Mouse (Mus musculus) midbrain, embryonic 10.5 days (tissue): ENCODE data around the gene Peli2. TPM values are rescaled to one million over a fixed set of nuclear protein-coding genes. Genes with fewer than 3 reads are reported as not detected.

Experiments
- DNase-seq: peaks from one replicate; pipeline ENCODE4 v3.0.0-alpha.2; 2017; ENCODE audit warnings: low spot score
- H3K27ac ChIP-seq: fragments of 300-500 bp; sonication (generic); replicated peaks from 2 replicates; pipeline ENCODE4 v1.5.1; 2016; ENCODE audit warnings: mild to moderate bottlenecking
- H3K27me3 ChIP-seq: fragments of 300-500 bp; sonication (generic); 2 replicates; pipeline ENCODE4 v1.6.1; 2016; ENCODE audit warnings: low read depth, mild to moderate bottlenecking; ENCODE audit not compliant: poor library complexity, severe bottlenecking
- H3K36me3 ChIP-seq: fragments of 300-500 bp; sonication (generic); 2 replicates; pipeline ENCODE4 v1.6.1; 2016; ENCODE audit warnings: mild to moderate bottlenecking, moderate library complexity
- H3K4me1 ChIP-seq: fragments of 300-500 bp; sonication (generic); 2 replicates; pipeline ENCODE4 v1.6.1; 2016
- H3K4me3 ChIP-seq: fragments of 300-500 bp; sonication (generic); 2 replicates; pipeline ENCODE4 v1.5.1; 2016; ENCODE audit warnings: mild to moderate bottlenecking, moderate library complexity
- H3K9me3 ChIP-seq: fragments of 300-500 bp; sonication (generic); replicated peaks from 2 replicates; pipeline ENCODE4 v1.6.1; 2016; ENCODE audit warnings: mild to moderate bottlenecking
- WGBS: fragments of 180-500 bp; shearing (Covaris S2); methylation state at CpG from one replicate; pipeline ENCODE4 v1.1.7; 2016; 5-methylcytosine and 5-hydroxymethylcytosine counted together
- polyA plus RNA-seq: library from polyadenylated mRNA; unstranded; fragments of >200 nt; fragmentation: Nextera tagmentation; extraction: Ambion mirVana; gene quantifications from 2 replicates; pipeline ENCODE4 v1.2.1, GENCODE M21; 2016

The Peli2 gene
- polyA plus RNA-seq, 1 experiment from 2014 or later, result 11.9 TPM

DNA sequence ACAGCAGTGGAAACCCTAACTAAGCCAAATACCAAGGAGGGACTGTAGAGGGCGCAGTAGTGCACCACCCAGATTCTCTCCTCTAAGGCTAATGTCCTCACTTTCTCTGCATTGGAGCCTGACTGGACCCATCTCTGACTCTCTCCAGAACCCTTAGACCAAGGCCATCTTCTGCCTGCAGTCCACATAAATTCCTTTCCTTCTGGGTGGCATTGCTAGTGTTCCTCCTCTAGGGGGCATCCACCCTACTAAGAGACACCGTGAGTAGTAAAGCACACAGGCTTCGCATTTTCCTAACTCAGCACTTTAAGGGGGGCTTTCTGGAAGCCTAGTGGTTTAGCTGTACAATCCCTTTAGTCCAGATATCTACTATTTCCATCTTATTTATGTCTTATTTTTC lies 207.1 kb downstream of the Peli2 start:
- 0 out of 2 replicates have a peak, but pooled peaks cover under 1% of the 10 kb centered on the region for H3K27me3 ChIP-seq
- peaks cover 20% of the 10 kb centered on the region for H3K4me1 ChIP-seq
- H3K27ac ChIP-seq, result no peak overlapping the region
- H3K4me3 ChIP-seq, result no peak overlapping the region
- 76% methylated on average over 3 of the region's 3 CpGs for WGBS
- H3K9me3 ChIP-seq, result no peaks in the 10 kb centered on the region
- H3K36me3 ChIP-seq, result no peaks in the 10 kb centered on the region
- DNase-seq, result no peak

DNA sequence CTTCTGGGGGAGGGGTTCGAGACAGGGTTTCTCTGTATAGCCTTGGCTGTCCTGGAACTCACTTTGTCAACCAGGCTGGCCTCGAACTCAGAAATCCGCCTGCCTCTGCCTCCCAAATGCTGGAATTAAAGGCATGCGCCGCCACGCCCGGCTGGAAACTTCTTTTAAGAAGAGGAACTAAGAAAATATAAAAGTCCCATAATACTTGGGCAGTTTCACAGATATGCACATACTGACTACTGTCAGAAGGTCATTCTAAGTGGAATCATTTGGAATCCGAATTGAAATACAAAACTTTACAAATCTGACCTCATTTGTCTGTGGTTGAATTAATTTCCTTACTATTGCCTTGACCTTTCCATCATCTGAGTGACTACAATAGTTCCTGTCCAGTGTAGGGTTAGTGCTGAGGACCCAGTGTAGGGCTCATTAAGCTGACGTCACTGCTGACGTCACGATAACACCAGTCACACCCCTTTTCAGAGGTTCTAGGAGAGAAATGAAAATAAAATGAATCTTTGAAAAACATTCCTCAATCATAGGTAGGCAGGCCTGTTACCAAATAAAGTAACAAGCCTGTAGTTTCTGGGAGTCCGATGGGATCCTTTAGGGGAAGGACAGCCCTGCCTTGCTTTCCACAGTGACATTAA lies 209.2 kb downstream of the Peli2 start:
- Histone ChIP-seq H3K27ac (no peak overlapping the region), H3K4me3 (no peak overlapping the region), H3K4me1 (peaks cover 34% of the 10 kb centered on the region), H3K27me3 (peaks cover 6% of the 10 kb centered on the region; the same call in 1 of the 2 replicates), H3K36me3 (no peaks in the 10 kb centered on the region), H3K9me3 (no peaks in the 10 kb centered on the region)
- DNase-seq, result no peak
- WGBS, result 91% methylated on average over 12 of the region's 12 CpGs
